Mouse (Mus musculus) hindbrain, embryonic 11.5 days (tissue): ENCODE results near the gene Rab8b. TPM values are rescaled to one million over a fixed set of nuclear protein-coding genes. Genes with fewer than 3 reads are reported as not detected.

Experiments
- ATAC-seq: fragments of 200-750 bp; cut with Nextera tagmentation; 2 replicates; pipeline ENCODE4 v1.8.0; 2017; ENCODE audit warnings: mild to moderate bottlenecking, moderate TSS enrichment, moderate library complexity; ENCODE audit not compliant: low FRiP score
- DNase-seq: peaks from one replicate; pipeline ENCODE4 v3.0.0-alpha.2; 2015; ENCODE audit warnings: low spot score
- H3K27ac ChIP-seq: fragments of 300-500 bp; sonication (generic); 2 replicates; pipeline ENCODE4 v1.5.1; 2014; ENCODE audit warnings: mild to moderate bottlenecking, low read depth, low read length
- H3K27me3 ChIP-seq: fragments of 300-500 bp; sonication (generic); 2 replicates; pipeline ENCODE4 v1.6.1; 2014; ENCODE audit warnings: mild to moderate bottlenecking, low read length, moderate library complexity, mixed read lengths; ENCODE audit not compliant: control insufficient read depth, insufficient read depth
- H3K36me3 ChIP-seq: fragments of 300-500 bp; sonication (generic); 2 replicates; pipeline ENCODE4 v1.6.1; 2014; ENCODE audit warnings: mild to moderate bottlenecking, low read length, moderate library complexity, mixed read lengths; ENCODE audit not compliant: control insufficient read depth, insufficient read depth
- H3K4me1 ChIP-seq: fragments of 300-500 bp; sonication (generic); replicated peaks from 2 replicates; pipeline ENCODE4 v1.6.1; 2014; ENCODE audit warnings: low read length, mixed read lengths; ENCODE audit not compliant: control insufficient read depth, insufficient read depth
- H3K4me2 ChIP-seq: fragments of 300-500 bp; sonication (generic); replicated peaks from 2 replicates; pipeline ENCODE4 v1.6.1; 2014; ENCODE audit warnings: mild to moderate bottlenecking, low read depth, low read length
- H3K4me3 ChIP-seq: fragments of 300-500 bp; sonication (generic); 2 replicates; pipeline ENCODE4 v1.5.1; 2014; ENCODE audit warnings: low read depth, low read length
- H3K9ac ChIP-seq: fragments of 300-500 bp; sonication (generic); 2 replicates; pipeline ENCODE4 v1.6.1; 2014; ENCODE audit warnings: low read depth, low read length
- H3K9me3 ChIP-seq: fragments of 300-500 bp; sonication (generic); 2 replicates; pipeline ENCODE4 v1.6.1; 2016; ENCODE audit warnings: low read length; ENCODE audit not compliant: control insufficient read depth
- WGBS: fragments of 180-500 bp; shearing (Covaris S2); extraction: QIAGEN DNeasy Blood & Tissue Kit; methylation state at CpG from one replicate; pipeline ENCODE4 v1.1.7; 2014; 5-methylcytosine and 5-hydroxymethylcytosine counted together
- polyA plus RNA-seq: library from polyadenylated mRNA; unstranded; fragments of >200 nt; fragmentation: Nextera tagmentation; extraction: Ambion mirVana; gene quantifications from 2 replicates; pipeline ENCODE4 v1.2.1, GENCODE M21; 2014

Gene Rab8b
- polyA plus RNA-seq, 1 experiment from 2014 or later, result 34.3 TPM

DNA sequence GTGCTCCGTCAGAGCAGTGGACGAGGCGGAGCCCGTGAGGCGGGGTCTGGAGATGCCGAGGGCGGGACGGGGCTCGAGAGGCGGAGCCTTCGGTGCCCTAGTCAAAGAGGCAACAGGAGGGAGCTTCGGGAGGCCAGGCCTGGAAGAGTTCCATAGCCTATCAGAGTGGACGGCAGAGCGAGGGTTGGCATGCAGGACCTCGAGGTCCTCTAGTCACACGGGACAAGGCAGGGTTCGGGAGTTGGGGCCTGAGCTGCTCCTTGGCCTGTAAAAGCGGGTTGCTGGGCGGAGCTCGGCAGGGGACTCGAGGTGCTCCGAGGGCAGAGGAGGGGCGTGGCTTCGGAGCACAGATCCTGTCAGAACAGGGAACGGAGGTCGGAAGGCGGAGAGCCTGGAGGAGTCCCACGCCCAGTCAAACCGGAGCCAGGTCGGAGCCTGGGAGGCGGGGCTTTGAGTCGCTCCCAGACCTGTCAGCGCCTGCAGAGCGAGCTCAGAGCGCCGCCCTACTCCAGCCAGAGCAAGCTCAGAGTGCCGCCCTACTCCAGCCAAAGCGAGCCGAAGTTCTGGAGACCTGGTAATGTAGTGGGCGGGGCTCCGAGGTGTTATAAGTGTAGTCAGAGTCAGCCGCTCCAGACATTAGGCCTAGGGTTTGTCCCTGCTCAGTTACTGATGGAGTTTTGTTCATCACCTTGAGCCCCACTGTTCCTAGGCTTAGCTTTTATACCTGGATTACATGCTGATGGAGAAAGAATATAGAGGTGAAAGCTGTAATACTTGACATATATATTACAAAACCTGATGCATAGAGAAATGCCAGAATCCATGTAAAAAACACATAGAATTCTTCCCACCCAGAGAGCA is 123.8 kb downstream of the Rab8b start, which contains the start of gene Aph1b:
TSS of gene Aph1b (minus strand) at position 27 of the 861 bp plus-strand sequence.
- Histone ChIP-seq H3K9ac (peak within 1 kb of the TSS; percentile 78), H3K36me3 (no peaks in the 10 kb centered on the region), H3K4me2 (peak within 1 kb of the TSS; percentile 81), H3K4me3 (peak within 1 kb of the TSS; percentile 66), H3K27me3 (no peaks in the 10 kb centered on the region), H3K9me3 (no peaks in the 10 kb centered on the region), H3K4me1 (no peaks in the 10 kb centered on the region), H3K27ac (peak within 1 kb of the TSS; percentile 86)
- DNase-seq, result peak; percentile 96
- WGBS, result 1% methylated on average over 42 of the region's 42 CpGs
- ATAC-seq, result peak; percentile 99

- ATAC-seq (peak; percentile 79), DNase-seq (no peak)
- H3K27me3 ChIP-seq, result no peaks in the 10 kb centered on the region
- peak overlapping the region; percentile 66 for H3K4me3 ChIP-seq
- H3K9me3 ChIP-seq, result no peaks in the 10 kb centered on the region
- H3K27ac ChIP-seq, result peak overlapping the region; percentile 86
- peak overlapping the region; percentile 78 for H3K9ac ChIP-seq
- H3K36me3 ChIP-seq, result 0 out of 2 replicates have a peak, but pooled peaks cover 2% of the 10 kb centered on the region
- WGBS, result 2% methylated on average over 39 of the region's 43 CpGs
- H3K4me1 ChIP-seq, result no peaks in the 10 kb centered on the region
- H3K4me2 ChIP-seq, result peak overlapping the region; percentile 81
These were observed 124.6 kb downstream of the Rab8b start for GRCm38 (mm10) chr9:66794629-66795463.

Other genes starting within 250 kb of the Rab8b start
- 1.0 and 1.2 TPM in 2 replicates for gene Car12, start 206.0 kb downstream of the Rab8b start, polyA plus RNA-seq
- 16.7 and 20.4 TPM in 2 replicates for gene Aph1b, start 124.2 kb downstream of the Rab8b start, polyA plus RNA-seq
- 0.31 and 0.34 TPM in 2 replicates for gene Gm10647, start 122.6 kb downstream of the Rab8b start, polyA plus RNA-seq
- 1.1 and 2.9 TPM in 2 replicates for gene Aph1c, start 85.0 kb downstream of the Rab8b start, polyA plus RNA-seq
- gene Rps27l, start 26.4 kb upstream of the Rab8b start, polyA plus RNA-seq, result 603 TPM in 2 replicates
- 11.2 and 12.0 TPM in 2 replicates for gene Lactb, start 55.8 kb upstream of the Rab8b start, polyA plus RNA-seq
- gene Tpm1, start 129.7 kb upstream of the Rab8b start, polyA plus RNA-seq, result 323 and 385 TPM in 2 replicates